ENCODE assay signal across 8 mouse cellular contexts in genomic region chr11:49202523-49203061, GRCm38 (mm10). TPM values are rescaled to one million over a fixed set of nuclear protein-coding genes. Genes with fewer than 3 reads are reported as not detected.
DNase-seq lines count a peak whose midpoint lies in the region; ATAC-seq and TF ChIP-seq lines count a peak whose summit lies in the region.

No protein-coding gene starts in this region.

- peak overlapping the region; percentile 98 for H3K9ac ChIP-seq in forebrain, embryonic 11.5 days (ENCODE audit: low read length)
- H3K9ac ChIP-seq in intestine, postnatal 0 days (ENCODE audit: low read depth, low read length): peak overlapping the region; percentile 93

- peak overlapping the region; percentile 99 for H3K4me3 ChIP-seq in left cerebral cortex, adult 2 months
- H3K4me3 ChIP-seq in forebrain, embryonic 11.5 days (ENCODE audit: low read depth, low read length): peak overlapping the region; percentile 87
- peak overlapping the region; percentile 83 for H3K4me3 ChIP-seq in intestine, postnatal 0 days (ENCODE audit: low read depth, low read length)

- H3K9me3 ChIP-seq in forebrain, embryonic 11.5 days (ENCODE audit: control insufficient read depth, low read length): no peaks in the 10 kb centered on the region
- no peaks in the 10 kb centered on the region for H3K9me3 ChIP-seq in intestine, postnatal 0 days (ENCODE audit: control insufficient read depth)

- peak; percentile 10; the same call in 1 of the 2 replicates for ATAC-seq in forebrain, embryonic 11.5 days (replicated peaks; ENCODE audit: low FRiP score)
- ATAC-seq in intestine, postnatal 0 days: no peak

- 6% methylated on average over 10 of the region's 10 CpGs for WGBS in forebrain, embryonic 11.5 days
- WGBS in intestine, postnatal 0 days: under 1% methylated on average over 10 of the region's 10 CpGs

- no peaks in the 10 kb centered on the region; the same call in 1 of the 2 replicates for H3K36me3 ChIP-seq in forebrain, embryonic 11.5 days (ENCODE audit: control insufficient read depth, insufficient read depth, low read length)
- no peaks in the 10 kb centered on the region for H3K36me3 ChIP-seq in intestine, postnatal 0 days (ENCODE audit: control insufficient read depth, insufficient read depth)

- no peaks in the 10 kb centered on the region for H3K27me3 ChIP-seq in forebrain, embryonic 11.5 days (ENCODE audit: control insufficient read depth, insufficient read depth, low read length)
- no peaks in the 10 kb centered on the region for H3K27me3 ChIP-seq in intestine, postnatal 0 days (replicated peaks; ENCODE audit: control insufficient read depth, insufficient read depth, low read length)

- H3K27ac ChIP-seq in left cerebral cortex, adult 2 months: peak overlapping the region; percentile 98
- peak overlapping the region; percentile 99 for H3K27ac ChIP-seq in forebrain, embryonic 11.5 days (ENCODE audit: low read depth, low read length)
- peak overlapping the region; percentile 99 for H3K27ac ChIP-seq in intestine, postnatal 0 days (ENCODE audit: low read depth, low read length)

- H3K4me1 ChIP-seq in forebrain, embryonic 11.5 days (replicated peaks; ENCODE audit: control insufficient read depth, insufficient read depth, low read length): peaks cover 4% of the 10 kb centered on the region
- H3K4me1 ChIP-seq in intestine, postnatal 0 days (replicated peaks; ENCODE audit: control insufficient read depth, insufficient read depth, low read length): no peaks in the 10 kb centered on the region

- DNase-seq in left cerebral cortex, adult 2 months (ENCODE audit: extremely low spot score in 1 of 2, low spot score in 2 of 2): no peak
- no peak for DNase-seq in left cerebral cortex, postnatal 25 days (ENCODE audit: low spot score in 2 of 2)
- DNase-seq in R1 (ENCODE audit: low read depth, low spot score): peak; percentile 46
- DNase-seq in forebrain, embryonic 11.5 days (ENCODE audit: low spot score): peak; percentile 51
- DNase-seq in lung, postnatal 36 days: peak; percentile 20
- peak; percentile 2 for DNase-seq in retina, postnatal 1 day
- DNase-seq in right cerebral cortex, adult 18-20 months: no peak

- TF ChIP-seq CTCF in left cerebral cortex, adult 2 months (IDR thresholded peaks at IDR 0.05): no peak
- TF ChIP-seq CTCF in intestine, postnatal 0 days (IDR thresholded peaks at IDR 0.05; ENCODE audit: low read depth): no peak

- intact Hi-C loops in left cerebral cortex, adult 2 months (cut with DNase I): loop anchor here (1.0 to 5.0 kb wide), 3 partner anchors 41 to 385 kb away; partner anchors contain the start of gene Trim41
- intact Hi-C loops in left cerebral cortex, postnatal 25 days (cut with DNase I): loop anchor here (1.0 to 5.0 kb wide), 3 partner anchors 42 to 385 kb away; partner anchors contain the start of genes Mgat1 and Trim41

- H3K4me2 ChIP-seq in forebrain, embryonic 11.5 days (ENCODE audit: low read depth, low read length, severe bottlenecking): peak overlapping the region; percentile 74
- peak overlapping the region; percentile 80 for H3K4me2 ChIP-seq in intestine, postnatal 0 days (replicated peaks; ENCODE audit: low read depth)

RNA-seq across cellular contexts. Expression of gene Zfp62, which starts 0.5 kb away (rescaled TPM):
- 10 to 100 TPM; 53.1 to 58.1 TPM for total RNA-seq in left cerebral cortex, adult 2 months (2021)
- total RNA-seq in left cerebral cortex, postnatal 25 days (2021): 10 to 100 TPM; 51.8 to 58.5 TPM
- polyA plus RNA-seq in forebrain, embryonic 11.5 days (2014; fragmentation: Nextera tagmentation; extraction: Ambion mirVana): 58.4 and 59.6 TPM in 2 replicates
- polyA plus RNA-seq in intestine, postnatal 0 days (2015; fragmentation: Nextera tagmentation; extraction: Ambion mirVana): 8.4 TPM in 2 replicates

RNA-seq across cellular contexts. Expression of gene Btnl9, which starts 15.6 kb away (rescaled TPM):
- not detected for total RNA-seq in left cerebral cortex, adult 2 months (2021)
- total RNA-seq in left cerebral cortex, postnatal 25 days (2021): under 1 TPM in 1 of 2 experiments, not detected in 1; 0.07 TPM
- 0.16 TPM in 1 of 2 replicates, not detected in the other for polyA plus RNA-seq in forebrain, embryonic 11.5 days (2014; fragmentation: Nextera tagmentation; extraction: Ambion mirVana)
- polyA plus RNA-seq in intestine, postnatal 0 days (2015; fragmentation: Nextera tagmentation; extraction: Ambion mirVana): 0.75 and 0.86 TPM in 2 replicates

RNA-seq across cellular contexts. Expression of gene Mgat1, which starts 41.4 kb away (rescaled TPM):
- 10 to 100 TPM; 64.4 to 77.0 TPM for total RNA-seq in left cerebral cortex, adult 2 months (2021)
- total RNA-seq in left cerebral cortex, postnatal 25 days (2021): 10 to 100 TPM; 69.0 to 79.2 TPM
- 34.6 and 37.2 TPM in 2 replicates for polyA plus RNA-seq in forebrain, embryonic 11.5 days (2014; fragmentation: Nextera tagmentation; extraction: Ambion mirVana)
- polyA plus RNA-seq in intestine, postnatal 0 days (2015; fragmentation: Nextera tagmentation; extraction: Ambion mirVana): 59.0 and 62.2 TPM in 2 replicates

RNA-seq across cellular contexts. Expression of gene Olfr1394, which starts 48.4 kb away (rescaled TPM):
- total RNA-seq in left cerebral cortex, adult 2 months (2021): not detected
- total RNA-seq in left cerebral cortex, postnatal 25 days (2021): not detected
- not detected in 2 replicates for polyA plus RNA-seq in forebrain, embryonic 11.5 days (2014; fragmentation: Nextera tagmentation; extraction: Ambion mirVana)
- polyA plus RNA-seq in intestine, postnatal 0 days (2015; fragmentation: Nextera tagmentation; extraction: Ambion mirVana): not detected in 2 replicates

Comparison
In these comparisons a context has a peak if more than half of its experiments do, and no peak if none do; other contexts are left out.
1. DNase-seq: peak in R1 (single experiment), forebrain, embryonic 11.5 days (single experiment), lung, postnatal 36 days (single experiment) and retina, postnatal 1 day (single experiment); none in left cerebral cortex, adult 2 months (0 of 2), left cerebral cortex, postnatal 25 days (0 of 2) and right cerebral cortex, adult 18-20 months (single experiment).
2. Peak in every context shown above with its lines, with median percentiles within 50 percentile points of each other: H3K27ac ChIP-seq and H3K4me3 ChIP-seq.